In the genomic region with DNA sequence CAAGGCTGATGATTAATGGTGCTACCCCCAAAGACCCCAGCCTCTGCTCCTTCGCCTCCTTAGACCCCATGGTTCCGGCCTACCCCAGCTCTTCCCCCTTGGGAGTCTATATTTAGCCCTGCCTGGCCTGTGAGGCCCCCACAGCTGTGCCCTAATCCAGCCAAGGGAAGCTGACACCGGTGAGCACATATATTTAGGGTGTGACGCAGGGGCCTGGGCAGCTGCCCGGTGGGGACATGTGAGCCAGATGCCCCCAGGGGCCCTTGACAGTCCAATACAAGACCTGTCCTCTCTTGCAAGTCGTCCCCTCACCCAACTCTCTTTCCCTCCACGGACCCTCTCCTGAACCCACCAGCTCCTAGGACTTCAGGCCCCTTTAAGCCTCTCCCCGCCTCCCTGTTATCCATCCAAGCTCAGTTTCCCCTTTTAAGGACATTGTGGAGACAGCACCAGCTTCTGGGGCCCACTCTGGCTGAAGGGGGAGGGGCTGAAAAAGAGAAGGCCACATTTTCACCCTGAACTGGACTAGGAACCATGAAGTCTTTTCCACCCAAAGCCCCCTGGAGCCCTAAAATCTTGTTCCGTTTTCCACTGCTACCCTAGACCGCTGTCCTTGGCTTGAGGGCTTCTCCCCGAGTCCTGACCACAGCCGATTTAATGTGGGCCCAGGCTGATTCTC, we compare ENCODE assay signal across 8 mouse cellular contexts. TPM values are rescaled to one million over a fixed set of nuclear protein-coding genes. Genes with fewer than 3 reads are reported as not detected.
DNase-seq lines count a peak whose midpoint lies in the region; ATAC-seq and TF ChIP-seq lines count a peak whose summit lies in the region.

No protein-coding gene starts in this region.

- intact Hi-C loops in left cerebral cortex, postnatal 4 days (cut with DNase I), result no loop called here

- peak overlapping the region; percentile 97 for H3K4me2 ChIP-seq in embryonic facial prominence, embryonic 12.5 days (replicated peaks)
- H3K4me2 ChIP-seq in heart, embryonic 14.5 days (ENCODE audit: low read length), result peak overlapping the region; percentile 87
- H3K4me2 ChIP-seq in midbrain, embryonic 14.5 days (ENCODE audit: low read length), result peak overlapping the region; percentile 100

- H3K9ac ChIP-seq in ES-E14 (ENCODE audit: insufficient read depth, low read depth, low read length, poor library complexity, severe bottlenecking), result peak overlapping the region; percentile 7; the same call in 1 of the 2 replicates
- 0 out of 2 replicates have a peak overlapping the region, but pooled peaks have one; percentile 57 for H3K9ac ChIP-seq in embryonic facial prominence, embryonic 12.5 days
- peak overlapping the region; percentile 98 for H3K9ac ChIP-seq in heart, embryonic 14.5 days (ENCODE audit: low read length)
- no peak overlapping the region; the same call in 1 of the 2 replicates for H3K9ac ChIP-seq in midbrain, embryonic 14.5 days (replicated peaks; ENCODE audit: low read length)

- no peak overlapping the region for H3K27ac ChIP-seq in ES-E14 (ENCODE audit: insufficient read depth, low read depth, low read length, poor library complexity, severe bottlenecking)
- H3K27ac ChIP-seq in embryonic facial prominence, embryonic 12.5 days, result peak overlapping the region; percentile 59; the same call in 1 of the 2 replicates
- H3K27ac ChIP-seq in heart, embryonic 14.5 days (replicated peaks in 1 of 2; ENCODE audit: control insufficient read depth in 1 of 2, insufficient read depth in 1 of 2, low read depth in 2 of 2, low read length in 2 of 2), result peak overlapping the region; percentile 97 to 98
- no peak overlapping the region; the same call in 1 of the 2 replicates for H3K27ac ChIP-seq in midbrain, embryonic 14.5 days (replicated peaks; ENCODE audit: low read depth, low read length)

- no peaks in the 10 kb centered on the region for H3K27me3 ChIP-seq in embryonic facial prominence, embryonic 12.5 days
- H3K27me3 ChIP-seq in heart, embryonic 14.5 days (ENCODE audit: control insufficient read depth, insufficient read depth, low read length), result no peaks in the 10 kb centered on the region
- no peaks in the 10 kb centered on the region for H3K27me3 ChIP-seq in midbrain, embryonic 14.5 days (ENCODE audit: control insufficient read depth, insufficient read depth, low read length)

- H3K4me3 ChIP-seq in ES-E14 (ENCODE audit: insufficient read depth in 1 of 2, low read depth in 1 of 2, low read length in 2 of 2, poor library complexity in 1 of 2, severe bottlenecking in 1 of 2), result peak overlapping the region; percentile 61 to 62; a peak in 2 of 4 replicates
- H3K4me3 ChIP-seq in embryonic facial prominence, embryonic 12.5 days, result peak overlapping the region; percentile 37
- H3K4me3 ChIP-seq in heart, embryonic 14.5 days (ENCODE audit: control insufficient read depth in 1 of 2, insufficient read depth in 1 of 2, low read depth in 1 of 2, low read length in 2 of 2), result peak overlapping the region; percentile 84 to 96
- peak overlapping the region; percentile 99 for H3K4me3 ChIP-seq in midbrain, embryonic 14.5 days (replicated peaks; ENCODE audit: low read depth, low read length)

- DNase-seq in ES-E14 (ENCODE audit: low read depth, low spot score), result no peak
- peak; percentile 39 to 52 for DNase-seq in kidney, postnatal 4 days
- no peak for DNase-seq in midbrain, embryonic 14.5 days
- DNase-seq in ovary, postnatal 10 days (ENCODE audit: low spot score), result no peak
- no peak for DNase-seq in left cerebral cortex, postnatal 4 days
- no peak for DNase-seq in urinary bladder, adult 2 months (ENCODE audit: low spot score)

- peaks cover 8% of the 10 kb centered on the region for H3K36me3 ChIP-seq in ES-E14 (ENCODE audit: control insufficient read depth, insufficient read depth, low read length, poor library complexity, severe bottlenecking)
- H3K36me3 ChIP-seq in embryonic facial prominence, embryonic 12.5 days, result peaks cover 43% of the 10 kb centered on the region
- H3K36me3 ChIP-seq in heart, embryonic 14.5 days (ENCODE audit: control insufficient read depth, insufficient read depth, low read length), result peaks cover 51% of the 10 kb centered on the region
- peaks cover 54% of the 10 kb centered on the region for H3K36me3 ChIP-seq in midbrain, embryonic 14.5 days (ENCODE audit: control insufficient read depth, insufficient read depth, low read length)

- no peak for ATAC-seq in embryonic facial prominence, embryonic 12.5 days (ENCODE audit: insufficient number of reproducible peaks, insufficient read depth, low FRiP score, low TSS enrichment)
- ATAC-seq in heart, embryonic 14.5 days (ENCODE audit: insufficient number of reproducible peaks, insufficient read depth, low FRiP score, low read depth), result peak; percentile 75
- ATAC-seq in midbrain, embryonic 14.5 days (ENCODE audit: low FRiP score, low TSS enrichment), result no peak

- no peaks in the 10 kb centered on the region for H3K9me3 ChIP-seq in ES-E14 (ENCODE audit: control insufficient read depth, insufficient read depth, low read depth, low read length)
- H3K9me3 ChIP-seq in embryonic facial prominence, embryonic 12.5 days, result no peaks in the 10 kb centered on the region
- H3K9me3 ChIP-seq in heart, embryonic 14.5 days (ENCODE audit: control insufficient read depth, low read length), result no peaks in the 10 kb centered on the region
- no peaks in the 10 kb centered on the region for H3K9me3 ChIP-seq in midbrain, embryonic 14.5 days (ENCODE audit: control insufficient read depth, low read length)

- in situ Hi-C loops in ES-E14 (cut with MboI; ENCODE audit: low sequenced_read_pairs in 2 of 2, unreplicated experiment in 2 of 2), result no loop called here

- peaks cover 2 to 28% of the 10 kb centered on the region in 2 experiments; a peak in 2 of 4 replicates for H3K4me1 ChIP-seq in ES-E14 (ENCODE audit: control insufficient read depth in 2 of 2, insufficient read depth in 2 of 2, low read length in 2 of 2, poor library complexity in 1 of 2)
- H3K4me1 ChIP-seq in embryonic facial prominence, embryonic 12.5 days, result peaks cover 42% of the 10 kb centered on the region
- peaks cover 27 to 47% of the 10 kb centered on the region in 2 experiments for H3K4me1 ChIP-seq in heart, embryonic 14.5 days (ENCODE audit: control insufficient read depth in 2 of 2, insufficient read depth in 2 of 2, low read length in 2 of 2)
- H3K4me1 ChIP-seq in midbrain, embryonic 14.5 days (ENCODE audit: control insufficient read depth, insufficient read depth, low read length), result peaks cover 40% of the 10 kb centered on the region

- 66% methylated on average over 12 of the region's 12 CpGs for WGBS in embryonic facial prominence, embryonic 12.5 days
- 20% methylated on average over 12 of the region's 12 CpGs for WGBS in heart, embryonic 14.5 days
- WGBS in midbrain, embryonic 14.5 days, result 83% methylated on average over 12 of the region's 12 CpGs

TF ChIP-seq in ES-E14, 5 proteins besides CTCF, POLR2A, EP300 and RAD21:
- no peak for TF ChIP-seq ZC3H11A (IDR thresholded peaks at IDR 0.05; ENCODE audit: borderline replicate concordance, low read depth, low read length)
- TF ChIP-seq MAFK (IDR thresholded peaks at IDR 0.05; ENCODE audit: insufficient read depth, low read depth, low read length), result no peak
- TF ChIP-seq HCFC1 (IDR thresholded peaks at IDR 0.05; ENCODE audit: borderline replicate concordance, insufficient read depth, low read length), result no peak
- TF ChIP-seq CHD2 (IDR thresholded peaks at IDR 0.05; ENCODE audit: low read depth, low read length), result no peak
- no peak for TF ChIP-seq ZNF384 (IDR thresholded peaks at IDR 0.05; ENCODE audit: low read depth, low read length)

RNA-seq across cellular contexts. Expression of a gene that starts 0.9 kb away (rescaled TPM):
- total RNA-seq in ES-E14 (2012; rRNA removed), result 9.0 and 16.4 TPM in 2 replicates
- polyA plus RNA-seq in embryonic facial prominence, embryonic 12.5 days (2016; fragmentation: Nextera tagmentation; extraction: Ambion mirVana), result 14.4 TPM in 2 replicates
- polyA plus RNA-seq in heart, embryonic 14.5 days (2014; fragmentation: Nextera tagmentation; extraction: Ambion mirVana), result 66.5 and 67.1 TPM in 2 replicates
- 12.4 and 14.3 TPM in 2 replicates for polyA plus RNA-seq in midbrain, embryonic 14.5 days (2014; fragmentation: Nextera tagmentation; extraction: Ambion mirVana)
- total RNA-seq in left cerebral cortex, postnatal 4 days (2021), result 10 to 100 TPM; 41.9 to 48.6 TPM
- polyA plus RNA-seq in urinary bladder, adult 2 months (2012; rRNA removed), result 97.4 and 116 TPM in 2 replicates

RNA-seq across cellular contexts. Expression of a gene that starts 4.3 kb away (rescaled TPM):
- total RNA-seq in ES-E14 (2012; rRNA removed), result 12.3 and 16.4 TPM in 2 replicates
- polyA plus RNA-seq in embryonic facial prominence, embryonic 12.5 days (2016; fragmentation: Nextera tagmentation; extraction: Ambion mirVana), result 143 and 150 TPM in 2 replicates
- polyA plus RNA-seq in heart, embryonic 14.5 days (2014; fragmentation: Nextera tagmentation; extraction: Ambion mirVana), result 86.1 and 89.5 TPM in 2 replicates
- polyA plus RNA-seq in midbrain, embryonic 14.5 days (2014; fragmentation: Nextera tagmentation; extraction: Ambion mirVana), result 154 and 169 TPM in 2 replicates
- total RNA-seq in left cerebral cortex, postnatal 4 days (2021), result 10 to 100 TPM; 72.4 to 72.5 TPM
- 66.3 and 79.4 TPM in 2 replicates for polyA plus RNA-seq in urinary bladder, adult 2 months (2012; rRNA removed)

RNA-seq across cellular contexts. Expression of a gene that starts 15.5 kb away (rescaled TPM):
- total RNA-seq in ES-E14 (2012; rRNA removed), result 7.0 and 7.8 TPM in 2 replicates
- 25.3 and 27.0 TPM in 2 replicates for polyA plus RNA-seq in embryonic facial prominence, embryonic 12.5 days (2016; fragmentation: Nextera tagmentation; extraction: Ambion mirVana)
- 35.7 and 39.0 TPM in 2 replicates for polyA plus RNA-seq in heart, embryonic 14.5 days (2014; fragmentation: Nextera tagmentation; extraction: Ambion mirVana)
- 10.1 and 10.5 TPM in 2 replicates for polyA plus RNA-seq in midbrain, embryonic 14.5 days (2014; fragmentation: Nextera tagmentation; extraction: Ambion mirVana)
- 10 to 100 TPM; 23.8 to 23.9 TPM for total RNA-seq in left cerebral cortex, postnatal 4 days (2021)
- 132 and 164 TPM in 2 replicates for polyA plus RNA-seq in urinary bladder, adult 2 months (2012; rRNA removed)

RNA-seq across cellular contexts. Expression of a gene that starts 21.0 kb away (rescaled TPM):
- 0.63 and 0.67 TPM in 2 replicates for total RNA-seq in ES-E14 (2012; rRNA removed)
- 0.24 TPM in 1 of 2 replicates, not detected in the other for polyA plus RNA-seq in embryonic facial prominence, embryonic 12.5 days (2016; fragmentation: Nextera tagmentation; extraction: Ambion mirVana)
- polyA plus RNA-seq in heart, embryonic 14.5 days (2014; fragmentation: Nextera tagmentation; extraction: Ambion mirVana), result 0.26 and 0.27 TPM in 2 replicates
- polyA plus RNA-seq in midbrain, embryonic 14.5 days (2014; fragmentation: Nextera tagmentation; extraction: Ambion mirVana), result 0.21 and 0.28 TPM in 2 replicates
- total RNA-seq in left cerebral cortex, postnatal 4 days (2021), result not detected
- polyA plus RNA-seq in urinary bladder, adult 2 months (2012; rRNA removed), result 0.13 and 0.25 TPM in 2 replicates

RNA-seq across cellular contexts. Expression of a gene that starts 36.5 kb away (rescaled TPM):
- total RNA-seq in ES-E14 (2012; rRNA removed), result 63.9 and 98.9 TPM in 2 replicates
- 33.1 and 37.9 TPM in 2 replicates for polyA plus RNA-seq in embryonic facial prominence, embryonic 12.5 days (2016; fragmentation: Nextera tagmentation; extraction: Ambion mirVana)
- 15.3 and 17.3 TPM in 2 replicates for polyA plus RNA-seq in heart, embryonic 14.5 days (2014; fragmentation: Nextera tagmentation; extraction: Ambion mirVana)
- 33.6 and 34.4 TPM in 2 replicates for polyA plus RNA-seq in midbrain, embryonic 14.5 days (2014; fragmentation: Nextera tagmentation; extraction: Ambion mirVana)
- 10 to 100 TPM; 87.7 to 91.7 TPM for total RNA-seq in left cerebral cortex, postnatal 4 days (2021)
- polyA plus RNA-seq in urinary bladder, adult 2 months (2012; rRNA removed), result 40.5 and 53.5 TPM in 2 replicates

Comparison
In these comparisons a context has a peak if more than half of its experiments do, and no peak if none do; other contexts are left out.
1. DNase-seq: peak in kidney, postnatal 4 days (2 of 2); none in ES-E14 (single experiment), midbrain, embryonic 14.5 days (single experiment), ovary, postnatal 10 days (single experiment), left cerebral cortex, postnatal 4 days (single experiment) and urinary bladder, adult 2 months (single experiment).
2. H3K27ac ChIP-seq: peak in embryonic facial prominence, embryonic 12.5 days (single experiment) and heart, embryonic 14.5 days (2 of 2); none in ES-E14 (single experiment) and midbrain, embryonic 14.5 days (single experiment).
3. H3K4me3 ChIP-seq: peak in every context shown above with its lines; median percentile 99 in midbrain, embryonic 14.5 days; 90 in heart, embryonic 14.5 days; 62 in ES-E14; 37 in embryonic facial prominence, embryonic 12.5 days.
4. Peak in every context shown above with its lines, with median percentiles within 50 percentile points of each other: H3K4me2 ChIP-seq.